Mouse (Mus musculus): ENCODE data around the gene Zscan4e. TPM values are rescaled to one million over a fixed set of nuclear protein-coding genes. Genes with fewer than 3 reads are reported as not detected.
"Not testable (repeated sequence)": the region's sequence is repeated elsewhere in the genome, so short reads cannot be mapped to it uniquely, and the experiment has no call there.

Zscan4e gene
- not detected for total RNA-seq (2018; cell fraction: chromatin; rRNA removed)
- not detected for total RNA-seq (2018; cell fraction: cytosol; rRNA removed)
- not detected for total RNA-seq (2018; cell fraction: nucleus; rRNA removed)
- not detected in 3 replicates for polyA plus RNA-seq (2018)

DNA sequence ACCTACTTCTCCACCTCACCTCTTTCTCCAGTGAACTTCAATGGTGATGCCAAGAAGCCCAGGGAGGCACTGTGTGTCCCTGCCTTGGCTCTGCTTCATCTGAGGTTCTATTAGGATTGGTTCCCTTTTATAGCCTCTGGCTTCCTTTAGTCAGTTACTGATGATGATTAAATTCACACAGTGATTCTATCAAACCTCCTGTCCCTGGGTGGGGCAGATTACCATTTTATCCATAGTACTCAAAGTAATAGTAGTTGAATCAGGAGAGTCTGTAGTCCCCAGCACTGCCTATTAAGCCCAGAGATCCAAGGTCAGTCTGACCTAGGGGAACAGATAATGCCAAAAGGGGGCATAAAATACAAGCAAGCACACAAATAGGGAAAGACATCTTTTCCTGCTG lies at the start of gene Zscan4e:
Zscan4e (minus strand) TSS at position 101 of the 400 bp plus-strand sequence.
- H3K79me2 ChIP-seq (ENCODE audit: inconsistent target); H3K27ac ChIP-seq; H3K36me3 ChIP-seq (ENCODE audit: inconsistent target); H3K4me3 ChIP-seq (ENCODE audit: inconsistent target): not testable (repeated sequence)

Other genes with a start within 250 kb of the Zscan4e start
- not detected in 3 replicates for gene Zscan4-ps1, start 241.0 kb downstream of the Zscan4e start, polyA plus RNA-seq (2018)
- gene Zscan4d, start 144.5 kb downstream of the Zscan4e start, polyA plus RNA-seq (2018), result not detected in 3 replicates
- not detected in 3 replicates for gene Zscan4f, start 87.2 kb upstream of the Zscan4e start, polyA plus RNA-seq (2018)
- not detected in 3 replicates for gene Zscan4-ps2, start 203.6 kb upstream of the Zscan4e start, polyA plus RNA-seq (2018)